ENCODE assay signal across 20 mouse cellular contexts in genomic region chr13:116187059-116187458, GRCm38 (mm10).
DNase-seq lines count a peak whose midpoint lies in the region; ATAC-seq and TF ChIP-seq lines count a peak whose summit lies in the region.
"Had no signal": no experiment of that assay in that cellular context is flagged by ENCODE, and none has a peak within 500 bp of the region (broad histone marks: within the 10 kb centered on the region; RNA-seq: fewer than 3 reads in every experiment).

No protein-coding gene starts in this region.

- no peak for DNase-seq in heart, adult 9 months (ENCODE audit: low spot score in 2 of 2)
- DNase-seq in heart, postnatal 14 days = no peak
- DNase-seq in lung, embryonic 14.5 days = peak; percentile 70
- DNase-seq in lung, postnatal 14 days = no peak
- DNase-seq: adrenal gland, postnatal 10 days; cerebellum, adult 11 months; cerebellum, adult 8-10 months; cerebellum, postnatal 14 days; embryo, embryonic 11 days; gastrocnemius, adult 2 months; gastrocnemius, postnatal 25 days had no signal

- H3K9ac ChIP-seq in heart, embryonic 11.5 days (ENCODE audit: low read depth, low read length) = no peak overlapping the region
- no peak overlapping the region for H3K9ac ChIP-seq in heart, embryonic 15.5 days
- no peak overlapping the region for H3K9ac ChIP-seq in lung, embryonic 14.5 days
- H3K9ac ChIP-seq: embryonic facial prominence, embryonic 15.5 days; hindbrain, embryonic 14.5 days; intestine, embryonic 15.5 days had no signal

- H3K4me2 ChIP-seq in heart, embryonic 11.5 days = peak overlapping the region; percentile 25
- peak overlapping the region; percentile 44 for H3K4me2 ChIP-seq in heart, embryonic 15.5 days
- H3K4me2 ChIP-seq in lung, embryonic 14.5 days = peak overlapping the region; percentile 19; the same call in 1 of the 2 replicates
- H3K4me2 ChIP-seq: embryonic facial prominence, embryonic 15.5 days; hindbrain, embryonic 14.5 days; intestine, embryonic 15.5 days had no signal

- 21% methylated on average over 7 of the region's 7 CpGs for WGBS in heart, embryonic 11.5 days (ENCODE audit: insufficient replicate concordance)
- WGBS in heart, embryonic 15.5 days = 19% methylated on average over 7 of the region's 7 CpGs
- 19% methylated on average over 7 of the region's 7 CpGs for WGBS in lung, embryonic 14.5 days

- intact Hi-C loops in heart, postnatal 14 days (cut with DNase I) = no loop called here

- no peaks in the 10 kb centered on the region for H3K4me1 ChIP-seq in heart, embryonic 11.5 days (ENCODE audit: control insufficient read depth, insufficient read depth, low read length)
- H3K4me1 ChIP-seq in heart, embryonic 15.5 days (replicated peaks) = peaks cover 6% of the 10 kb centered on the region; the same call in 1 of the 2 replicates
- peaks cover 5% of the 10 kb centered on the region; the same call in 1 of the 2 replicates for H3K4me1 ChIP-seq in lung, embryonic 14.5 days (ENCODE audit: insufficient read depth)
- H3K4me1 ChIP-seq: embryonic facial prominence, embryonic 15.5 days; forebrain, embryonic 10.5 days; hindbrain, embryonic 10.5 days; intestine, embryonic 15.5 days had no signal

- 0 out of 2 replicates have a peak, but pooled peaks have one; percentile 52 for ATAC-seq in heart, embryonic 11.5 days (replicated peaks; ENCODE audit: insufficient number of reproducible peaks, low FRiP score, low TSS enrichment)
- no peak for ATAC-seq in heart, embryonic 15.5 days (replicated peaks; ENCODE audit: insufficient number of reproducible peaks, insufficient read depth, low FRiP score, low read depth)
- peak; percentile 87 for ATAC-seq in lung, embryonic 14.5 days (ENCODE audit: insufficient read depth)
- ATAC-seq: forebrain, embryonic 14.5 days; intestine, embryonic 15.5 days had no signal

- no peak overlapping the region for H3K27ac ChIP-seq in heart, embryonic 11.5 days (ENCODE audit: low read depth, low read length)
- no peak overlapping the region for H3K27ac ChIP-seq in heart, embryonic 15.5 days
- no peak overlapping the region for H3K27ac ChIP-seq in lung, embryonic 14.5 days (ENCODE audit: low read depth)
- H3K27ac ChIP-seq: embryonic facial prominence, embryonic 15.5 days; forebrain, embryonic 10.5 days; gastrocnemius, adult 2 months; hindbrain, embryonic 10.5 days; hindbrain, embryonic 14.5 days; intestine, embryonic 15.5 days had no signal

- TF ChIP-seq CTCF in lung, embryonic 14.5 days (IDR thresholded peaks at IDR 0.05; ENCODE audit: low read depth) = no peak

- no peaks in the 10 kb centered on the region for H3K9me3 ChIP-seq in heart, embryonic 11.5 days (replicated peaks; ENCODE audit: control insufficient read depth, low read length)
- no peaks in the 10 kb centered on the region for H3K9me3 ChIP-seq in heart, embryonic 15.5 days (replicated peaks)
- H3K9me3 ChIP-seq in lung, embryonic 14.5 days (ENCODE audit: low read depth, low read length) = no peaks in the 10 kb centered on the region
- H3K9me3 ChIP-seq: embryonic facial prominence, embryonic 15.5 days; forebrain, embryonic 10.5 days; hindbrain, embryonic 10.5 days; intestine, embryonic 15.5 days had no signal

- H3K36me3 ChIP-seq in heart, embryonic 11.5 days (ENCODE audit: control insufficient read depth, insufficient read depth, low read length) = no peaks in the 10 kb centered on the region
- H3K36me3 ChIP-seq in heart, embryonic 15.5 days = no peaks in the 10 kb centered on the region
- H3K36me3 ChIP-seq in lung, embryonic 14.5 days (ENCODE audit: insufficient read depth) = no peaks in the 10 kb centered on the region
- H3K36me3 ChIP-seq: embryonic facial prominence, embryonic 15.5 days; forebrain, embryonic 10.5 days; hindbrain, embryonic 10.5 days; intestine, embryonic 15.5 days had no signal

- no peak overlapping the region for H3K4me3 ChIP-seq in heart, embryonic 11.5 days (ENCODE audit: low read depth, low read length)
- 0 out of 2 replicates have a peak overlapping the region, but pooled peaks have one; percentile 1 for H3K4me3 ChIP-seq in heart, embryonic 15.5 days
- no peak overlapping the region for H3K4me3 ChIP-seq in lung, embryonic 14.5 days (ENCODE audit: low read depth, low read length)
- H3K4me3 ChIP-seq: embryonic facial prominence, embryonic 15.5 days; erythroblast, embryonic 14.5 days; forebrain, embryonic 10.5 days; gastrocnemius, adult 2 months; hindbrain, embryonic 10.5 days; intestine, embryonic 15.5 days had no signal

- 0 out of 2 replicates have a peak, but pooled peaks cover 5% of the 10 kb centered on the region for H3K27me3 ChIP-seq in heart, embryonic 11.5 days (ENCODE audit: control insufficient read depth, insufficient read depth, low read length)
- H3K27me3 ChIP-seq in heart, embryonic 15.5 days = no peaks in the 10 kb centered on the region
- H3K27me3 ChIP-seq in lung, embryonic 14.5 days (ENCODE audit: insufficient read depth, low read length) = no peaks in the 10 kb centered on the region
- H3K27me3 ChIP-seq: embryonic facial prominence, embryonic 15.5 days; intestine, embryonic 15.5 days had no signal
